Mouse (Mus musculus): ENCODE measurements around the gene Hist1h4d.

- TF ChIP-seq CTCF (IDR thresholded peaks at IDR 0.05; ENCODE audit: control insufficient read depth, insufficient read depth, insufficient read length) (no peak), MYOD1 (IDR thresholded peaks at IDR 0.05; ENCODE audit: control insufficient read depth, insufficient read length, low read depth) (no peak), MAX (IDR thresholded peaks at IDR 0.05) (peak; percentile 44), USF1 (IDR thresholded peaks at IDR 0.05; ENCODE audit: low read depth) (no peak), CEBPB (IDR thresholded peaks at IDR 0.05; ENCODE audit: low read depth) (peak; percentile 51)
Measured at GRCm38 (mm10) chr13:23581408-23582218, at the start of gene Hist1h4d.

All from C2C12 (cell line).